Mouse (Mus musculus) kidney, postnatal 0 days (tissue): Measurements from ENCODE around the gene Gusb. TPM values are rescaled to one million over a fixed set of nuclear protein-coding genes. Genes with fewer than 3 reads are reported as not detected.
"Not testable (repeated sequence)": the region's sequence is repeated elsewhere in the genome, so short reads cannot be mapped to it uniquely, and the experiment has no call there.

Experiments used
- ATAC-seq: fragments of 200-750 bp; cut with Nextera tagmentation; replicated peaks from 2 replicates; pipeline ENCODE4 v1.8.0; 2017; ENCODE audit warnings: low read depth, moderate number of reproducible peaks, moderate TSS enrichment, moderate library complexity; ENCODE audit not compliant: low FRiP score
- DNase-seq: peaks from one replicate; pipeline ENCODE4 v3.0.0-alpha.2; 2016; ENCODE audit warnings: low spot score
- H3K27ac ChIP-seq: fragments of 300-500 bp; sonication (generic); 2 replicates; pipeline ENCODE4 v1.5.1; 2014; ENCODE audit warnings: mild to moderate bottlenecking
- H3K27me3 ChIP-seq: fragments of 300-500 bp; sonication (generic); 2 replicates; pipeline ENCODE4 v1.6.1; 2014; ENCODE audit warnings: low read length, mixed read lengths; ENCODE audit not compliant: insufficient read depth
- H3K36me3 ChIP-seq: fragments of 300-500 bp; sonication (generic); 2 replicates; pipeline ENCODE4 v1.6.1; 2014; ENCODE audit warnings: low read length, mixed read lengths; ENCODE audit not compliant: insufficient read depth
- H3K4me1 ChIP-seq: fragments of 300-500 bp; sonication (generic); replicated peaks from 2 replicates; pipeline ENCODE4 v1.6.1; 2014; ENCODE audit warnings: antibody characterized with exemption, low read length, mixed read lengths; ENCODE audit not compliant: insufficient read depth
- H3K4me2 ChIP-seq: fragments of 300-500 bp; sonication (generic); 2 replicates; pipeline ENCODE4 v1.6.1; 2014; ENCODE audit warnings: mild to moderate bottlenecking, low read length, moderate library complexity, mixed read lengths
- H3K4me3 ChIP-seq: fragments of 300-500 bp; sonication (generic); replicated peaks from 2 replicates; pipeline ENCODE4 v1.5.1; 2014; ENCODE audit warnings: low read depth, low read length
- H3K9ac ChIP-seq: fragments of 300-500 bp; sonication (generic); 2 replicates; pipeline ENCODE4 v1.6.1; 2014; ENCODE audit warnings: low read depth, low read length
- H3K9me3 ChIP-seq: fragments of 300-500 bp; sonication (generic); replicated peaks from 2 replicates; pipeline ENCODE4 v1.6.1; 2016; ENCODE audit warnings: low read length, inconsistent platforms, mixed read lengths
- CTCF ChIP-seq: IDR thresholded peaks from 2 replicates; pipeline ENCODE4 v1.5.1; 2016; ENCODE audit warnings: antibody characterized with exemption, low read depth, mild to moderate bottlenecking, moderate library complexity
- WGBS: fragments of 180-500 bp; shearing (Covaris S2); extraction: QIAGEN DNeasy Blood & Tissue Kit; methylation state at CpG from one replicate; pipeline ENCODE4 v1.1.7; 2014; 5-methylcytosine and 5-hydroxymethylcytosine counted together
- polyA plus RNA-seq: library from polyadenylated mRNA; unstranded; fragments of >200 nt; fragmentation: Nextera tagmentation; extraction: Ambion mirVana; gene quantifications from 2 replicates; pipeline ENCODE4 v1.2.1, GENCODE M21; 2015

Gusb gene
- polyA plus RNA-seq, 1 experiment from 2014 or later: 52.7 TPM

DNA sequence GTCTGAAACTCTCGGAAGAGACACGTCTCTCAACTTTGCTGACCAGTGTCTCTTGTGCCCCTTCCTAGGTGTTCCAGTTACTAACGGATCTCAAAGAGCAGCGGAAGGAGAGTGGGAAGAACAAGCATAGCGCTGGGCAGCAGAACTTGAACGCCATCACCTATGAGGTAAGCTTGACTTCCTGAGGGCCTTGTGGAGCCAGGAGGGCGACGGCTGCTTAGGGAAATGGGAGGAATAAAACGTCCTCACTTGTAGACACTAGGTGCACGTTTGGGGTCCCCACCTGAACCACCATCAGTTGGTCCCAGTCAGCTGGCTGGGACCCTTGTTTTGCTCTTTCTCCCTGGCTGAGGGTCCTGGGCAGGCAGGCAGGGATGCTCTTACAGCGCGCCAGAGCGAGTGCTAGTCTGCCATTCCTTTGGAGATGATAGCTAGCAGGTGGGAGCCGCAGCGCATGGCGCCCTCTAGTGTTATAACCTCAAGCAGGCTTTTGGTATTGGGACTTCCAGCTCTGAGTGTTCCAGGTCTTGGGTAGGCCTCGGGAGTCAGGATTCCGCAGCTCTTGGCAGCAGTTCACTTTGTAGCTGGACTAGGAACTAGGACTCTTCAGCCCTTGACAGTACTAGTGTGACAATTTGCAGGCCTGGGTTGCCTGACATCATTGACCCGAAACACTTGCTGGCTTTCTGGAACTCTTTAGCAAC, 35.1 kb upstream of the Gusb start:
- Histone ChIP-seq H3K4me1 (no peaks in the 10 kb centered on the region), H3K27me3 (no peaks in the 10 kb centered on the region), H3K36me3 (peaks cover 32% of the 10 kb centered on the region), H3K9ac (no peak overlapping the region), H3K4me2 (no peak overlapping the region), H3K4me3 (no peak overlapping the region), H3K9me3 (no peaks in the 10 kb centered on the region), H3K27ac (no peak overlapping the region)
- no peak for ATAC-seq
- WGBS: 65% methylated on average over 19 of the region's 19 CpGs
- TF ChIP-seq CTCF: peak; percentile 76
- peak; percentile 79 for DNase-seq

DNA sequence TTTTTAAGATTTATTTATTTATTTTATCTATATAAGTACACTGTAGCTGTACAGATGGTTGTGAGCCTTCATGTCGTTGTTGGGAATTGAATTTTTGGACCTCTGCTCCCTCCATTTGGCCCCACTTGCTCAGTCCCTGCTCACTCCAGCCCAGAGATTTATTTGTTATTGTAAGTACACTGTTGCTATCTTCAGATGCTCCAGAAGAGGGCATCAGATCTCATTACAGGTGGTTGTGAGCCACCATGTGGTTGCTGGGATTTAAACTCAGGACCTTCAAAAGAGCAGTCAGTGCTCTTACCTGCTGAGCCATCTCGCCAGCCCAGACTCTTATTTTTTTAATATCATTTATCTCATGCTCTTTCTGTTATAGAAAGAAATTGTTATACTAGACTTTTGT, 33.5 kb upstream of the Gusb start:
- not testable (repeated sequence) for H3K4me3 ChIP-seq, DNase-seq, H3K27me3 ChIP-seq, H3K9ac ChIP-seq, ATAC-seq, H3K4me2 ChIP-seq, H3K27ac ChIP-seq, H3K9me3 ChIP-seq, H3K4me1 ChIP-seq
- peaks cover 22% of the 10 kb centered on the region for H3K36me3 ChIP-seq
- WGBS: 83% methylated on average over 2 of the region's 2 CpGs
- peak; percentile 61 for TF ChIP-seq CTCF

DNA sequence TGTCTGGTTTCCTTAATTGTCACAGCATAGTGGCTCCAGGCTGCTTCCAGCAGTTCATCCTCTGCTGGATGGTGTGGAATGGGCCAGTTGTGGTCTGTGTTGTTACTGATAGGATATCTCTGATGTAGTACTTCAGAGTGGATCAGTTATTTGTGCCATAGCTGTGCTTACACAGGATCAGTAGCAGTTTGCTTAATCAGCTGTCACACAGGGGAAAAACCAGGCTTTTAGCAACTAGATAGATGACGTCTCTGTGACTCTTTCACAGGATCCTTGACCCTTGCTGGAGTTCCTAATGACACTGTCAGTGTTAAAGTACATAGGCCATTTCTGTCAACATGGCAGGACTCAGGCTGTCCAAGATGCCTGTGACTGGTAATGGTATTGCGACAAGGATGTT, 31.0 kb upstream of the Gusb start:
- H3K4me3 ChIP-seq: no peak overlapping the region
- no peak overlapping the region for H3K27ac ChIP-seq
- DNase-seq (no peak), ATAC-seq (no peak)
- TF ChIP-seq CTCF: no peak
- H3K27me3 ChIP-seq: no peaks in the 10 kb centered on the region
- no peak overlapping the region for H3K4me2 ChIP-seq
- no peak overlapping the region for H3K9ac ChIP-seq
- H3K4me1 ChIP-seq: no peaks in the 10 kb centered on the region
- WGBS: 79% methylated on average over 2 of the region's 2 CpGs
- no peaks in the 10 kb centered on the region for H3K9me3 ChIP-seq
- H3K36me3 ChIP-seq: peaks cover 11% of the 10 kb centered on the region; the same call in 1 of the 2 replicates

DNA sequence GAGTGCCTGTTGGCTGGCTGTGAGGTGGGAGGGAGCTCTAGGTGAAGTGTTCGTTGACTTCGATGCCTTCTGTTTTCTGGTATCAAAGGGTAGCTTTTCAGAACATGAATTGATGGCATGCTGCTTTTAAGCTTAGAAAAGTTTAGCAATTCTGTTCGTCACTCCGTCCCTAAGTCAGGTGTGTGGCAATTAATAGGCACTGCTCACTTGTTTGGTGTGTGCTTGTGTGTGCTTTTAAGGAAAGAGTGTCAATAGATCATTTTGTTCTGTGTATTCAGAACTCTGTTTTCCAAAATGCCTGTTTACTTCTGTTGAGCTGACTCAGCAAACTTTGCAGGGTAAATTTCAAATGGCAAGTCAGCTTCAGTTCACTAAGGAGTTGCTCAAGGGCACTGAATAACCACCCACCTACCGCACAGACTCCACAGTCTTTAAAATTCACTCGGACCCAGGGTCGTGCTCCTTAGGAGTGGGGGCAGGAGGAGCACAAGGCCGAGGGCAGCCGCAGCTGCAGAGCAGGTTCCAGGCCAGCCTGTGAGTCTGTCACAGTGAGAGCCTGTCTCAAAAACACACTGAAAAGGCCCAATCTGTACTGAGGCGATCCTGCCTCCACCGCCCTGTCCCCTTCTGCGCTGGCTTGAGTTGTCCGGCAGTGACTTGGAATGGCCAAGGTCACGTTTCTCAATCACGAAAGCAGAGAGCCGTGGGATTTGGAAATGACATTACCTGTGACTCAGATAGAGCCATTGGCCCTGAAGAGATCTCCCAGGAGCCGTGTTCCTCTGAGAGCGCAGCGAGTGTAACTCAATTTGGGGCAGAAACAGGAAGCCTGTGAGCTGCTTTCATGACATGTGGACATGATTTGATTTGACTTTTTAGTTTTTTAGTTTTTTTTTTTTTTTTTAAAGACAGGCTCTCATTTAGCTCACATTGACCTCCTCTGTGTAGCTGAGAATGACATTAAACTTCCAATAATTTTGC, 28.9 kb upstream of the Gusb start:
- WGBS: 93% methylated on average over 19 of the region's 19 CpGs
- Histone ChIP-seq H3K36me3 (peaks cover 3% of the 10 kb centered on the region; the same call in 1 of the 2 replicates), H3K4me1 (no peaks in the 10 kb centered on the region), H3K4me2 (no peak overlapping the region), H3K9me3 (no peaks in the 10 kb centered on the region), H3K4me3 (no peak overlapping the region), H3K9ac (no peak overlapping the region), H3K27ac (no peak overlapping the region), H3K27me3 (no peaks in the 10 kb centered on the region)
- no peak for TF ChIP-seq CTCF
- DNase-seq (no peak), ATAC-seq (no peak)

DNA sequence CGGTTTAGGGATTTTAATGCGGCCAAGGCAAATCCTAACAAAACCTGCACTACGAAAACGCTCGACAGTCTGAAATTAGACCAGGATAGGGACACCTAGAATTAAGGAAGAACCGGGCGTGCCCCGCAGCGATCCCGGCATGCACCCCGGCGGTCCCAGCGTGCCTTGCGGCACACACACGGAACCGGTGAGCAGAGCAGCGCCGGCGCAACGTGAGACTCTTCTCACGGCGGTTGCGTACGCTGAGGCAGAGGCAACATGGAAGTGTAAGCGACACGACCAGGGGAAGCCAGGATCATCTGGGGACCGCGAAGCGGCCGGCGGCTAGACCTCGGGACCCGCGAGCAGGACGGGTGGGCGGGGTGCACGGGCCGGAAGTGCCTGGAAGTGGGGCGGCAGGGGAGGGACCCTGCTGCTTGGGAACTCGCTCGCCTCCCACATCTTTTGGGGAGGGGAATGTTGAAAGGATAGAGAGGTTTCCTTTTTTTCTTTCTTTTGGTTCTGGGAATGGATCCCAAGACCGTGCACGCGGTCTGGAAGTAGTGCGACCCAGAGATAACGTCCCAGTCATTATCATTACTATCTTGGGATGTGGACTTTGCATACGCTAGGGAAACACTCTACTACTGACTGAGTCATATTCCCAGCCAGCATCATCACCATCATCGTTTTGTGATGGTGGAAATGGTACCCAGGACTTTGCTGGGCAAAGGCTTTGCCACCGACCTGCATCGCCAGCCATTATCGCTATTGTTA, 26.5 kb upstream of the Gusb start, which contains the start of the genes Asl and Crcp:
Gene Asl (minus strand): TSS at position 106 of the 756 bp plus-strand sequence.
Gene Crcp (plus strand): TSS at position 149 of the 756 bp plus-strand sequence.
- Histone ChIP-seq H3K4me2 (peak within 1 kb of the TSS; percentile 73), H3K36me3 (no peaks in the 10 kb centered on the region), H3K9me3 (no peaks in the 10 kb centered on the region), H3K4me1 (no peaks in the 10 kb centered on the region), H3K4me3 (peak within 1 kb of the TSS; percentile 68), H3K27ac (peak within 1 kb of the TSS; percentile 95), H3K27me3 (no peaks in the 10 kb centered on the region), H3K9ac (peak within 1 kb of the TSS; percentile 77)
- WGBS: 1% methylated on average over 51 of the region's 51 CpGs
- TF ChIP-seq CTCF: no peak
- DNase-seq (peak; percentile 82), ATAC-seq (peak; percentile 77)

DNA sequence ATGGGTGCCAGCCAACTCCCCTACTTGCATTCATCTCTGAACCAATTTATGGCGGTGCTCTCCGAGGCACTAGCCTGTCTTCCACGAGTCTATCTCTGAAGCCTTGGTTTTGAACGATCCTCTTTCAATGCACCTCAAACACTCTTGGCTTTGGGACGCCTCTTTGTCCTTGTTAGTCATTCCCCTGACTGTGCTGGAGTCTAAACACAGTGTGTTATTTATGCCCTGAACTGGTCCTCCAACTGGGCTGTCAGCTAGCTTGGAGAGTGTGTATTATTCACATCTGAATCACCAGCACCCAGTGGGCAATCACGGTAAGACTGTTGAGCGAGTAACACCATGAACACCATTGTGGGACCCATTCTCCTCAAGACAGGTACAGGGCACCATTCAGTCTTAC, 24.8 kb upstream of the Gusb start:
- no peak for TF ChIP-seq CTCF
- no peak overlapping the region for H3K27ac ChIP-seq
- H3K9me3 ChIP-seq: no peaks in the 10 kb centered on the region
- 0 out of 2 replicates have a peak, but pooled peaks cover 4% of the 10 kb centered on the region for H3K4me1 ChIP-seq
- ATAC-seq (no peak), DNase-seq (no peak)
- no peak overlapping the region for H3K4me3 ChIP-seq
- H3K27me3 ChIP-seq: no peaks in the 10 kb centered on the region
- H3K36me3 ChIP-seq: no peaks in the 10 kb centered on the region
- WGBS: 88% methylated on average over 7 of the region's 7 CpGs
- H3K9ac ChIP-seq: no peak overlapping the region
- H3K4me2 ChIP-seq: no peak overlapping the region
